Mouse (Mus musculus) bone marrow, adult 2 months (tissue): ENCODE data around the gene Slc11a2.
"Not testable (repeated sequence)": the region's sequence is repeated elsewhere in the genome, so short reads cannot be mapped to it uniquely, and the experiment has no call there.

ENCODE experiments used
- CTCF ChIP-seq: fragments of 200-500 bp; IDR thresholded peaks from 2 replicates; pipeline ENCODE4 v1.5.1; 2011; ENCODE audit warnings: low read length, control low read depth; ENCODE audit not compliant: control insufficient read depth, insufficient read depth
- POLR2A ChIP-seq: fragments of 200-500 bp; IDR thresholded peaks from 2 replicates; pipeline ENCODE4 v1.6.1; 2011; ENCODE audit warnings: low read depth, mild to moderate bottlenecking, control low read depth, low read length, borderline replicate concordance; ENCODE audit not compliant: control insufficient read depth

DNA sequence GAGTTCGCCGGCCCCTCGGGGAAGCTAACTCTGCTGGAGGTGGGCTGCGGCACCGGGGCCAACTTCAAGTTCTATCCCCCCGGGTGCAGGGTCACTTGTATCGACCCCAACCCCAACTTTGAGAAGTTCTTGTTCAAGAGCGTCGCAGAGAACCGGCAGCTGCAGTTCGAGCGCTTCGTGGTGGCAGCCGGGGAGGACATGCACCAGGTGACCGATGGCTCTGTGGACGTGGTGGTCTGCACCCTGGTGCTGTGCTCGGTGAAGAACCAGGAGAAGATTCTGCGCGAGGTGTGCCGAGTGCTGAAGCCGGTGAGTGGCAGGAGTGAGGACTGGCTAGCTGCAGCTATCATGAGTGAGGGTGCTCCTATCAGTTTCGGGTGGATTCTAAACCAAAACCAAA is 71.5 kb downstream of the Slc11a2 start:
- not testable (repeated sequence) for TF ChIP-seq POLR2A, CTCF
